Mouse (Mus musculus) stomach, adult 2 months (tissue): Measurements from ENCODE around the gene Alg12. TPM values are rescaled to one million over a fixed set of nuclear protein-coding genes. Genes with fewer than 3 reads are reported as not detected.

ENCODE experiments used
- polyA plus RNA-seq: library from polyadenylated mRNA; depleted of rRNA; stranded (reverse); fragments of >200 nt; gene quantifications from 2 replicates; pipeline ENCODE4 v1.2.3, GENCODE M21; 2012; rRNA removed

Alg12 gene
- polyA plus RNA-seq: 10.3 and 11.3 TPM in 2 replicates

DNA sequence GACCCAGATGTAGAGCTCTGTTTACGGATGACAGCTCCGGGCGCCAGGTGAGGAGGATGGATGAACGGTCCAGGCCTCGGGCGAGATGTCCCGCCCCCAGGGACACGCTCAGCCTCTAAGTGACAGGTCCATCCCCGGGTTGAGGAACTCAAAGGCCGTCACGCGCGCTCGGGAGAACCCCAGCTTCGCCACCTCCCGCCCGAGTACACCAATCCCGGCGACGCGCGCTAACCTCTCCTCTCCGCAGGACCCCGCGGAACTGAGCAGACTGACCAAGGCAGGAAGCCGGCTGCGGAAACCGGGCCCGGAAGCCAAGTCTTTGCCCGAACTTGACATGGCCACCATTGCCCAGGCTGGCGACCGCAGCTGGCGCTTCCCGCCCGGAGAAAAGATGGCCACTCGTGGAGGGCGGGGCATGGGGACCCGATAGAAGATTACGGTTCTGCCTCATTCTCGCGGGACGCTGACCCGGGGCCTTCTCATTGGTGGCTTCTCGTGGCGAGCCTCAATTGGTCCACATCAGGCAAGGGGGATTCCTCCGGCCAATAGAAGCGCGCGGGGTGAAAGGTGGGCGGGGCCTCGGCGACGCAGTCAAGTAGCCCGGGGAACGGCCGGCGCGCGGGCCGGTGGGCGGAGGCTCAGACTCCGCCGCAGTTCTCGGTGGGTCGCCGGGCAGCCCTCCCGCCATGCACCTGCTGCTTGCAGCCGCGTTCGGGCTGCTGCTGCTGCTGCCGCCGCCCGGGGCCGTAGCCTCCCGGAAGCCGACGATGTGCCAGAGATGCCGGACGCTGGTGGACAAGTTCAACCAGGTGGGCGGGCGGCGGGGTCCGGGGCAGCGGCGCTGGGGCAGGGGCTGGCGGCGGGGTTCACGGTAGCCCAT is at the start of gene Alg12, which contains the start of gene Creld2:
Gene Alg12 (minus strand): TSS at position 293 of the 880 bp plus-strand sequence.
Gene Creld2 (plus strand): TSS at position 621 of the 880 bp plus-strand sequence.

DNA sequence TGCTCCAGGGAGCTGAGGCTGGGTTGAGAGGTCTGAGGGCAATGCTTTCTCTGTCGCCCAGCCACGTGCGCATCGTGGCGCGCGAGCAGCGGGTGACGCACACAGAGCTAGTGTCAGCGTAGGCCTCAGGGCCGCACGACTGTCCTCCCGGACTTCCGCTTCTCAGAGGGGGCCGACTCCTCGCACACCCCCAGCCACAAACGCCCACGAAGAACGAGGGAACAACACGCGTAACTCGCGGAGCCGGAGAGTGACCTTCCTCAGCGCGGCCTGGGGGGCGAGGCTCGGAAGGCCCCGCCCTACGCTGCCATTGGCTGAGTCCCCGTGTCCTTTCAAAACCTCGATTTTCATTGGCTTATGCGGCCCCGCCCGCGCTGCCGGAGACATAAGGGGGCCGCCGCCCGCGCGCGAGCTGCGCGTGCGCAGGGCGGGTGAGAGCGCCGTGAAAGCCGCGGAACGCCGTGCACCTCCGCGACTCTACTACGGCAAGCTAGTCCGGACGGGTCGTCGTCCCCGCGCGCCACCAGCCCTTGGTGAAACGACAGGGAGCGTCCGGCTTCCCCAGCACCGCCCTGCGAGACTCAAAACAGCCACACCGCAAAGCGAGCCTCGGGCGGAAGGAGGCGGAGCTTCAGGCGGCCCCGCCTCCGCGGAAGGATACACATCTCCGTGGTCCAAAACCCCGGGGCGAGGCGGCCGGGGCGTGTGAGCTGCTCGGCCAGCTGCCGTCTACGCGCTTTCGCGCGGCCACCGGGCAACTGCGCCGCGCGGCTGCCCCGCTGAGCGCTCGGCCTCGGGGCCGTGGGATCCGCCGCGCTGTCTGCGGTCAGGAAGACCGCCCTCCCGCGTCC is 42.9 kb upstream of the Alg12 start, which contains the start of gene Pim3:
Gene Pim3 (plus strand): TSS at position 415 of the 851 bp plus-strand sequence.

Other genes starting within 250 kb of the Alg12 start
- not detected in 2 replicates for gene Zdhhc25, start 219.0 kb downstream of the Alg12 start, polyA plus RNA-seq
- 3.2 and 3.6 TPM in 2 replicates for gene Brd1, start 85.1 kb downstream of the Alg12 start, polyA plus RNA-seq
- gene Zbed4, start 67.7 kb downstream of the Alg12 start, polyA plus RNA-seq: 1.1 and 1.5 TPM in 2 replicates
- 15.7 and 30.6 TPM in 2 replicates for gene Creld2, start 328 bp upstream of the Alg12 start, polyA plus RNA-seq
- 35.9 and 61.8 TPM in 2 replicates for gene Pim3, start 42.9 kb upstream of the Alg12 start, polyA plus RNA-seq
- gene Ttll8, start 135.1 kb upstream of the Alg12 start, polyA plus RNA-seq: not detected in 2 replicates
- gene Mlc1, start 159.7 kb upstream of the Alg12 start, polyA plus RNA-seq: not detected in 2 replicates
- not detected in 2 replicates for gene Mov10l1, start 163.6 kb upstream of the Alg12 start, polyA plus RNA-seq
- 0.29 and 0.32 TPM in 2 replicates for gene Panx2, start 240.4 kb upstream of the Alg12 start, polyA plus RNA-seq